Mouse (Mus musculus) spleen, adult 2 months (tissue): ENCODE results near the gene Inpp4b. TPM values are rescaled to one million over a fixed set of nuclear protein-coding genes. Genes with fewer than 3 reads are reported as not detected.
"Not testable (repeated sequence)": the region's sequence is repeated elsewhere in the genome, so short reads cannot be mapped to it uniquely, and the experiment has no call there.

ENCODE experiments used
- DNase-seq, 2 experiments: peaks; one replicate each; pipeline versions ENCODE4 v3.0.0 to v3.0.0-alpha.2; 2012 to 2021; ENCODE audit warnings: low spot score in 2 of 2, low read depth in 1 of 2
- H3K27ac ChIP-seq: fragments of 200-500 bp; 2 replicates; pipeline ENCODE4 v1.5.1; 2012; ENCODE audit warnings: low read length, inconsistent platforms; ENCODE audit not compliant: insufficient read depth
- H3K27me3 ChIP-seq: fragments of 200-500 bp; 2 replicates; pipeline ENCODE4 v1.6.1; 2012; ENCODE audit warnings: mild to moderate bottlenecking, moderate library complexity, low read length, inconsistent platforms; ENCODE audit not compliant: control insufficient read depth, insufficient read depth
- H3K36me3 ChIP-seq: fragments of 200-500 bp; 2 replicates; pipeline ENCODE4 v1.6.1; 2012; ENCODE audit warnings: mild to moderate bottlenecking, low read length, inconsistent platforms; ENCODE audit not compliant: control insufficient read depth, insufficient read depth
- H3K4me1 ChIP-seq: fragments of 200-500 bp; 2 replicates; pipeline ENCODE4 v1.6.1; 2011; ENCODE audit warnings: inconsistent platforms; ENCODE audit not compliant: control insufficient read depth, insufficient read depth, insufficient read length
- H3K4me3 ChIP-seq: fragments of 200-500 bp; 2 replicates; pipeline ENCODE4 v1.5.1; 2011; ENCODE audit warnings: mild to moderate bottlenecking, inconsistent platforms; ENCODE audit not compliant: insufficient read depth, insufficient read length; ENCODE audit errors: extremely low read depth
- CTCF ChIP-seq: fragments of 200-500 bp; IDR thresholded peaks from 2 replicates; pipeline ENCODE4 v1.5.1; 2011; ENCODE audit warnings: mild to moderate bottlenecking, inconsistent platforms; ENCODE audit not compliant: insufficient read depth, insufficient read length, insufficient replicate concordance; ENCODE audit errors: extremely low read depth
- POLR2A ChIP-seq: fragments of 200-500 bp; IDR thresholded peaks from 2 replicates; pipeline ENCODE4 v1.6.1; 2011; ENCODE audit warnings: low read depth, low read length, inconsistent platforms
- WGBS: fragments of 180-500 bp; shearing (Covaris S2); methylation state at CpG from one replicate; pipeline ENCODE4 v1.1.7; 2018; 5-methylcytosine and 5-hydroxymethylcytosine counted together
- polyA plus RNA-seq: library from polyadenylated mRNA; depleted of rRNA; stranded (reverse); fragments of >200 nt; gene quantifications from 2 replicates; pipeline ENCODE4 v1.2.3, GENCODE M21; 2012

Inpp4b gene
- polyA plus RNA-seq, 1 experiment: 5.1 TPM

DNA sequence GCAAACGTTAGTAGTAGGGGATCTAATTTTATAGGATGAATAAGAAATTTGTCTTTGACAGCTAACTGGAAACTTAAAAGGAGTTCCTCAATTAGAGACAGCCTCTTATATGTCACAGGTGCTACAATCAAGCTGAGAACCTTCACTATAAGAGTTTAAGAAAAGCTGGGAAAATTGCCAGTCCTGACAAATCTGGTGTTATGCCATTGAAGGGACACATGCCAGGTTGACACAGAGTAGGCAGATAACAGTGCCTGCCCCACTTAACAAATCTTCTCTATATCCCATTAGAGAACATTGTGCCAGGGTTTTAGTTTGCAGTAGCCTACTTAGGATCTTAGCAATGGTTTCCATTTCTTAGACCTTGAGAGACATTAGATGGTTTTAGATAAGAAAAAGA is 456.1 kb downstream of the Inpp4b start:
- WGBS: 78% methylated on average over 1 of the region's 1 CpGs
- no peak overlapping the region for H3K4me3 ChIP-seq
- DNase-seq: no peak
- TF ChIP-seq CTCF (no peak), POLR2A (no peak)
- H3K27ac ChIP-seq: no peak overlapping the region
- H3K36me3 ChIP-seq: no peaks in the 10 kb centered on the region; the same call in 1 of the 2 replicates
- H3K4me1 ChIP-seq: 0 out of 2 replicates have a peak, but pooled peaks cover 2% of the 10 kb centered on the region
- H3K27me3 ChIP-seq: no peaks in the 10 kb centered on the region

DNA sequence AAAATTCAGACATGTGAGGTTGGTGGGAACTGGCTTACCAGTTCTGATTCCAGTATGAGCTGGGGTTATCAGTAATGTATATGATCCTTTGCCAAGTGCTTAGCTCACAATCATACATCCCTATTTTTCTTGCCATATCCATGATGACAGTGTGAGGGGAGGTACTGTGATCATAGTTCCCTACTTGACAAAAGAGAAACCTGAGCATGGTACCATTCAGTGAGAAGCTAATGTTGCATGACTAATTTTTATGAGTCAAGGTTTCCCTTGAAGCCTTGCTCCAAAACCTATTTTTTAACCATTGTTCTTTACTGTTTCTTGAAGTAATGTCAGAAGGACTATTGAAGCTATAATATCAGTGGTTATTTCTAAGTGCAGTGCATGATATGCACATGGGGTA is 458.4 kb downstream of the Inpp4b start:
- H3K4me1 ChIP-seq: no peaks in the 10 kb centered on the region
- no peak overlapping the region for H3K27ac ChIP-seq
- H3K27me3 ChIP-seq: no peaks in the 10 kb centered on the region
- TF ChIP-seq CTCF (no peak), POLR2A (no peak)
- DNase-seq: no peak
- no peaks in the 10 kb centered on the region; the same call in 1 of the 2 replicates for H3K36me3 ChIP-seq
- no peak overlapping the region for H3K4me3 ChIP-seq

DNA sequence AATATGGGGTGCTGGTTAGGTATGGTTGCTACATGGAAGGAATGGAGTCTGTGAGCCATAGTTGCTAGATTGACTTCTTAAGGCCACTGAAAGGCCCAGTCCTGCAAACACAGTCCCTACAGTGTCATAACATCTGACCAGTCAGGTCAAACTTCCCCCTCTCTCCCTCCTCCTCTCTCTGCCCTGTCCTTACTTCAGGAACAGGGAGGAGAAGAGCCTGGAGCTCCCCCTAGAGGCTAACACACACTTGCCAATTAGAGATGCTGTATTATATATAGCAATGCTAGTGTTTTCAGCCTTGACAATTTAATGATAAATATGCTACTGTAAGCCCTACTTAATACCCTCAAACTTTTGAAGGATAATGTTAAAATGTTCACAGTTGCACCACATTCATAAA is 464.4 kb downstream of the Inpp4b start:
- peak; percentile 48 to 61 for DNase-seq
- Histone ChIP-seq H3K4me1 (no peaks in the 10 kb centered on the region; the same call in 1 of the 2 replicates), H3K27me3 (no peaks in the 10 kb centered on the region), H3K36me3 (no peaks in the 10 kb centered on the region; the same call in 1 of the 2 replicates), H3K4me3 (no peak overlapping the region), H3K27ac (no peak overlapping the region)
- TF ChIP-seq CTCF: peak; percentile 65; the same call in 1 of the 2 replicates
- TF ChIP-seq POLR2A: no peak

DNA sequence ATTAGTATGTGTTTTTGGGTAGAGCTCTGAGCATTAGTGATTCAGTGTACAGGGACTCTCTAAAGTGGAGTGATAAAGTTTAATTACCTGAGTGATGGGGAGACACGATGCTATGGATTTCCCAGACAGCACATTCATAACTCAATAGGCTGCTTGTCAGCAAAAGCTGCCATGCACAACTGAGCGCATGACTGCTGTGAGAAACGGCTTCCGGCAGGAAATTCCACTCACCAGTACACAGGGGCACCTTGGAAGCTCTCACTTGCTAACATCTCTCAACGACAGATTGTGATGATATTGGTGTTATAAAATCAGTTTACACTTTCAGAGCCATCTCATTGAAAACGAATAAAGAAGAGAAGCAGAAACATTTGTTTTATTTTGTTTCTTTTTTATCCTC is 465.2 kb downstream of the Inpp4b start:
- no peak overlapping the region for H3K27ac ChIP-seq
- no peak overlapping the region for H3K4me3 ChIP-seq
- no peak for TF ChIP-seq POLR2A
- TF ChIP-seq CTCF: no peak
- no peaks in the 10 kb centered on the region; the same call in 1 of the 2 replicates for H3K36me3 ChIP-seq
- DNase-seq: no peak
- no peaks in the 10 kb centered on the region; the same call in 1 of the 2 replicates for H3K4me1 ChIP-seq
- 38% methylated on average over 6 of the region's 6 CpGs for WGBS
- H3K27me3 ChIP-seq: no peaks in the 10 kb centered on the region

DNA sequence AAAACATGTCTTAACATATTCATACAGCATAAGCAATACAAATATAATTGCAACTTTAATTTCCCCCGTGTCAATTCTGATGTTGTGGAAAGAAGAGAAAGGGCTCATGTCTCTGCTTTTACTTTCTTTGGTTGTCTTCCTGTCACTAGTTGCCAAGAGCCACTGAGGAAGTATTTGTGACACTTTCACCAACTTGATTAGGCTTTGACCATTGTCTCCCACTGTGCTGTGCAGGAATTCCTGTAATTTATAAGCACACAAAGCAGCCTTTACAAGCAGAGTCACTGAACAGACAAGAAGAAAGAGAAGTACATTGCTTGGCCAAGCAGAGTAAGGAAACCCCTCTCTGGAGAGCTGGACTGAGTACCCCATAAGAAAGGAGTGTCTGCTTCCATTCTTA is 466.1 kb downstream of the Inpp4b start:
- DNase-seq: no peak
- WGBS: 34% methylated on average over 1 of the region's 1 CpGs
- no peaks in the 10 kb centered on the region for H3K36me3 ChIP-seq
- H3K27me3 ChIP-seq: no peaks in the 10 kb centered on the region
- TF ChIP-seq CTCF: no peak
- TF ChIP-seq POLR2A: no peak
- H3K4me1 ChIP-seq: no peaks in the 10 kb centered on the region; the same call in 1 of the 2 replicates
- H3K4me3 ChIP-seq: no peak overlapping the region
- no peak overlapping the region for H3K27ac ChIP-seq

DNA sequence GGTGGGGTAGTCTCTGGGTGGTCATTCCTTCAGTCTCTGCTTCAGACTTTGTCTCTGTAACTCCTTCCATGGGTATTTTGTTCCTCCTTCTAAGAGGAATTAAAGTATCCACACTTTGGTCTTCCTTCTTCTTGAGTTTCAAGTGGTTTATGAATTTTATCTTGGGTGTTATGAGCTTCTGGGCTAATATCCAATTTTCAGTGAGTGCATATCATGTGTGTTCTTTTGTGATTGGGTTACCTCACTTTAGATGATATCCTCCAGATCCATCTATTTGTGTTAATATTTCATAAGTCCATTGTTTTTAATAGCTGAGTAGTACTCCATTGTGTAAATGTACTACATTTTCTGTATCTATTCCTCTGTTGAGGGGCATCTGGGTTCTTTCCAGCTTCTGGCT is 467.1 kb downstream of the Inpp4b start:
- H3K4me3 ChIP-seq, H3K4me1 ChIP-seq, H3K27ac ChIP-seq, H3K36me3 ChIP-seq, DNase-seq, H3K27me3 ChIP-seq: not testable (repeated sequence)

DNA sequence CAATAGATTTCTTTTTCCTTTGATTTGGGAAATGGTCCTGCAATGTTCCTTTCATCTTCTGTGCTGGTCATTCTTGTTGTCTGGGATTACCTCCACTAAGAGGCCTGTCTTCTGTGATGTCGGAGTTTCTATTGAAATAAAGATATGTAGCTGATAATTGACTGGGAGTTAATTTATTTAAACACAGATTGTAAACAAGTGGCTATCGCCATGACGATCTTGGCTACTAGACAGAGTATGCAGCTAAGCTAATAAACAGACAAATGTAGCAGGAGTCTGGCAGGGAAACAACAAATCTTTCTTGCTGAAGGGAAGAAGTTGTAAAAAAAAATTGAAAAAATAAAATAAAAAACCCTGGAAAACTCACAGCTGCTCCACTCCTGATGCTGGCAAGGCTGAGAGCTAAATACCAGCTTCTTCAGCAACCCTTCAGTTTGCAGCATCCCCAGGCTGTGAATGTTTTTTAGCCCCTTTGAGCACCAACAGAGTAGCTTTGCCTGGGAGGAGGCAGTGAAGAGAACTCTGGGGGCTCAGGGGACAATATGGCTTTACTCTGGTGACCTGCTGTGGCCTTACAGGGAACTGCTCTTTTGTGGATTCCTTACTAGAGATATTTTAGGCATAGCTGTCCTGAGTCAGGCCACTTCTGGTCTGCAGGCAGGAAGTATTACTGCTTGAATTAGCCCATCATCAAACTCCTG is 469.8 kb downstream of the Inpp4b start:
- H3K27me3 ChIP-seq: no peaks in the 10 kb centered on the region
- H3K4me3 ChIP-seq: no peak overlapping the region
- no peak overlapping the region for H3K27ac ChIP-seq
- DNase-seq: no peak
- no peaks in the 10 kb centered on the region for H3K4me1 ChIP-seq
- TF ChIP-seq CTCF: no peak
- TF ChIP-seq POLR2A: no peak
- no peaks in the 10 kb centered on the region for H3K36me3 ChIP-seq
- WGBS: 85% methylated on average over 3 of the region's 3 CpGs
